Mouse (Mus musculus): ENCODE measurements around the gene Wdpcp. TPM values are rescaled to one million over a fixed set of nuclear protein-coding genes. Genes with fewer than 3 reads are reported as not detected.

Wdpcp gene
- polyA plus RNA-seq, 1 experiment from 2014 or later = 19.3 TPM

GRCm38 (mm10) chr11:21549754-21550153 is 22.3 kb upstream of the Wdpcp start:
- no peak for DNase-seq (ENCODE audit: low read depth, low spot score)
- in situ Hi-C loops (cut with MboI; ENCODE audit: low pct_unique_long_range_greater_than_20kb) = no loop called here
- H3K27me3 ChIP-seq = no peaks in the 10 kb centered on the region
- no peak for TF ChIP-seq CTCF (IDR thresholded peaks at IDR 0.05)
- ChIA-PET CTCF (interaction anchor here (0.8 to 1.6 kb wide), 4 partner anchors 10 to 31 kb away, joined by 3 to 9 read pairs (median 3); no protein-coding TSS in a partner anchor), POLR2A (no interaction called here)
- ATAC-seq = no peak

- DNase-seq (ENCODE audit: low read depth, low spot score) (no peak), ATAC-seq (no peak)
- TF ChIP-seq CTCF (IDR thresholded peaks at IDR 0.05) = no peak
- in situ Hi-C loops (cut with MboI; ENCODE audit: low pct_unique_long_range_greater_than_20kb) = no loop called here
- ChIA-PET CTCF (interaction anchor here (0.8 to 1.6 kb wide), 4 partner anchors 11 to 32 kb away, joined by 3 to 9 read pairs (median 3); no protein-coding TSS in a partner anchor), POLR2A (no interaction called here)
- no peaks in the 10 kb centered on the region for H3K27me3 ChIP-seq
These were observed 21.5 kb upstream of the Wdpcp start for GRCm38 (mm10) chr11:21550222-21551173.

- DNase-seq (ENCODE audit: low read depth, low spot score) (no peak), ATAC-seq (no peak)
- CTCF ChIA-PET = interaction anchor here (0.9 kb wide), 1 partner anchor 17 kb away, joined by 3 read pairs; no protein-coding TSS in a partner anchor
- TF ChIP-seq CTCF (IDR thresholded peaks at IDR 0.05) = no peak
- POLR2A ChIA-PET = no interaction called here
- in situ Hi-C loops (cut with MboI; ENCODE audit: low pct_unique_long_range_greater_than_20kb) = no loop called here
- no peaks in the 10 kb centered on the region for H3K27me3 ChIP-seq
These were observed 20.0 kb upstream of the Wdpcp start for GRCm38 (mm10) chr11:21552049-21552448.

- TF ChIP-seq CTCF (IDR thresholded peaks at IDR 0.05) = no peak
- in situ Hi-C loops (cut with MboI; ENCODE audit: low pct_unique_long_range_greater_than_20kb) = no loop called here
- CTCF ChIA-PET = interaction anchor here (1.3 kb wide), 1 partner anchor 10 kb away, joined by 5 read pairs; no protein-coding TSS in a partner anchor
- POLR2A ChIA-PET = interaction anchor here (0.6 kb wide), 2 partner anchors 9 to 17 kb away, joined by 3 to 4 read pairs; no protein-coding TSS in a partner anchor
- ATAC-seq (no peak), DNase-seq (ENCODE audit: low read depth, low spot score) (no peak)
- H3K27me3 ChIP-seq = no peaks in the 10 kb centered on the region
These were observed 12.3 kb upstream of the Wdpcp start for GRCm38 (mm10) chr11:21559727-21560126.

- ChIA-PET CTCF (interaction anchor here (1.2 kb wide), 1 partner anchor 13 kb away, joined by 3 read pairs; no protein-coding TSS in a partner anchor), POLR2A (no interaction called here)
- no peak for TF ChIP-seq CTCF (IDR thresholded peaks at IDR 0.05)
- no peak for ATAC-seq
- DNase-seq (ENCODE audit: low read depth, low spot score) = no peak
- in situ Hi-C loops (cut with MboI; ENCODE audit: low pct_unique_long_range_greater_than_20kb) = no loop called here
- H3K27me3 ChIP-seq = no peaks in the 10 kb centered on the region
These were observed 10.7 kb upstream of the Wdpcp start for GRCm38 (mm10) chr11:21561347-21561746.

GRCm38 (mm10) chr11:21563617-21564325 is 8.3 kb upstream of the Wdpcp start:
- DNase-seq (ENCODE audit: low read depth, low spot score) = no peak
- no peaks in the 10 kb centered on the region for H3K27me3 ChIP-seq
- no peak for TF ChIP-seq CTCF (IDR thresholded peaks at IDR 0.05)
- in situ Hi-C loops (cut with MboI; ENCODE audit: low pct_unique_long_range_greater_than_20kb) = no loop called here
- ChIA-PET POLR2A (no interaction called here), CTCF (interaction anchor here (2.2 kb wide), 1 partner anchor 14 kb away, joined by 9 read pairs; no protein-coding TSS in a partner anchor)
- ATAC-seq = no peak

GRCm38 (mm10) chr11:21564681-21565405 is 7.2 kb upstream of the Wdpcp start:
- H3K27me3 ChIP-seq = no peaks in the 10 kb centered on the region
- ATAC-seq = no peak
- in situ Hi-C loops (cut with MboI; ENCODE audit: low pct_unique_long_range_greater_than_20kb) = no loop called here
- no peak for DNase-seq (ENCODE audit: low read depth, low spot score)
- TF ChIP-seq CTCF (IDR thresholded peaks at IDR 0.05) = no peak
- ChIA-PET POLR2A (no interaction called here), CTCF (no interaction called here)

- CTCF ChIA-PET = no interaction called here
- no peak for TF ChIP-seq CTCF (IDR thresholded peaks at IDR 0.05)
- in situ Hi-C loops (cut with MboI; ENCODE audit: low pct_unique_long_range_greater_than_20kb) = no loop called here
- ATAC-seq = no peak
- no peaks in the 10 kb centered on the region for H3K27me3 ChIP-seq
- POLR2A ChIA-PET = no interaction called here
- no peak for DNase-seq (ENCODE audit: low read depth, low spot score)
These were observed 5.1 kb upstream of the Wdpcp start for GRCm38 (mm10) chr11:21566934-21567333.

- no peaks in the 10 kb centered on the region for H3K27me3 ChIP-seq
- ATAC-seq (no peak), DNase-seq (ENCODE audit: low read depth, low spot score) (no peak)
- POLR2A ChIA-PET = no interaction called here
- CTCF ChIA-PET = no interaction called here
- TF ChIP-seq CTCF (IDR thresholded peaks at IDR 0.05) = no peak
- in situ Hi-C loops (cut with MboI; ENCODE audit: low pct_unique_long_range_greater_than_20kb) = no loop called here
These were observed 4.3 kb upstream of the Wdpcp start for GRCm38 (mm10) chr11:21567733-21568132.

- in situ Hi-C loops (cut with MboI; ENCODE audit: low pct_unique_long_range_greater_than_20kb) = no loop called here
- no peaks in the 10 kb centered on the region for H3K27me3 ChIP-seq
- DNase-seq (ENCODE audit: low read depth, low spot score) (no peak), ATAC-seq (no peak)
- ChIA-PET POLR2A (interaction anchor here (0.6 kb wide), 1 partner anchor 9 kb away, joined by 3 read pairs; no protein-coding TSS in a partner anchor), CTCF (interaction anchor here (1.1 to 1.3 kb wide), 3 partner anchors 9 to 19 kb away, joined by 3 to 5 read pairs (median 3); no protein-coding TSS in a partner anchor)
- TF ChIP-seq CTCF (IDR thresholded peaks at IDR 0.05) = no peak
These were observed 3.0 kb upstream of the Wdpcp start for GRCm38 (mm10) chr11:21569002-21569401.
